Mouse (Mus musculus): ENCODE results near the gene Tinagl1. TPM values are rescaled to one million over a fixed set of nuclear protein-coding genes. Genes with fewer than 3 reads are reported as not detected.

Tinagl1 gene
- total RNA-seq, 2 experiments from 2014 or later, result 9.1 to 11.7 TPM

DNA sequence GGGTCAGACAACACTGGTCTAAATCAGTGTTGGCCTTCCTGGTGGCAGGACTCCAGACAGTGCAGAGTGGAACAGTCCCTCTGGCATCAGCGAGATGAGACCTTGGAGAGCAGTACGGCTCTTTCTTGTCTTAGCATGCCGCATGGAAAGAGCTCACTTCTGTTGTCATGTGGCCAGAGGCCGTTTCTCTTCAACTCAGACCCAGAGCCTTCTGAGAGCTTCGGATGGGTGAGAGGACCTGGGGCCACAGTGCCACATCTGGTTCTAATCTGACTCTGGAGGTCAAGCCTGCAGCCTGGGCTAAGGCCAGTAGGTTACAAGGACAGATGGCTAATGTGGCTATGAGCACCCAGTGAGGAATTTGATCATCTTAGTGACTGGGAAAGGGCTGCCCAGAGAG lies 49.0 kb downstream of the Tinagl1 start:
- TF ChIP-seq CTCF (conservative IDR thresholded peaks at IDR 0.05), result no peak
- H3K27ac ChIP-seq, result no peak overlapping the region
- no peak overlapping the region for H3K4me3 ChIP-seq
- DNase-seq (ENCODE audit: low spot score in 2 of 2), result no peak

DNA sequence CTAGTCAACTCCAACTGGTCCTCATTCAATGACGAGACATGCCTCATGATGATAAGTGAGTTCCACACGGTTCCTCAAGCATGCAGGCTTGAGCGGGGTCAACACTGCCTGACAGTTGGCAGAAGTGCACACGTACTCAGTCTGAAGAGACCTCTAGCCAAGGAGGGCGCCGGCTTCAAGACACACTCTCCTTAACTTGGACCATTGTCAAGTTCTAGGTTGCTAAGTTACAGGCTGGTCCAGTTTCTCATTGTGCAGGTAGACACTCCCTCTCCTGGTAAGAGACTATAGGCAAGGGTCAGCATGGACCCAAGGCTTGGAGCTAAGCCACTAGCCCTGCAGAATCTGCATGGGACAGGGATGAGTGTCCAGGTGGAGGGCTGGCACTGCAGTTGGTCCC lies 49.8 kb downstream of the Tinagl1 start:
- H3K27ac ChIP-seq, result no peak overlapping the region
- H3K4me3 ChIP-seq, result no peak overlapping the region
- DNase-seq (ENCODE audit: low spot score in 2 of 2), result no peak
- no peak for TF ChIP-seq CTCF (conservative IDR thresholded peaks at IDR 0.05)

DNA sequence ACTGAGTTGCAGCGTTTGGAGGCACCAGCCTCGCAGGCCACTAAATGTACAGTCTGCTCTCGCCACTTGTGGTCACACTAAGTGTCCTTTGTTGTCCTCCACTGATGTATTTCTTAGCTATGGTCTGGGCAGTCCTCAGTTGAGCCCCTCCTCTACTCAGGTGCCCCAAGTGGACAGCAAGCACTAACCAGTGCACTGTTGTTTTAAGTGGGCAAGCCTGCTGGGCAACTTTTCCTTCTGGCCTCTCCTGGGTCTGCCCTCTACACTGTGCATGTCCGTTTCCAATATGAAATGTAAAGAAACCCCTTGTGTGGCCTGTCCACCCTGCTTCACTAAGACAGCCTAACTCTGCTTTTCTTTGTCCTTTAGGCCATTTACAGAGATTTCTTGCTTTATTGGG lies 50.8 kb downstream of the Tinagl1 start:
- Histone ChIP-seq H3K27ac (no peak overlapping the region), H3K4me3 (no peak overlapping the region)
- no peak for DNase-seq (ENCODE audit: low spot score in 2 of 2)
- TF ChIP-seq CTCF (conservative IDR thresholded peaks at IDR 0.05), result no peak

DNA sequence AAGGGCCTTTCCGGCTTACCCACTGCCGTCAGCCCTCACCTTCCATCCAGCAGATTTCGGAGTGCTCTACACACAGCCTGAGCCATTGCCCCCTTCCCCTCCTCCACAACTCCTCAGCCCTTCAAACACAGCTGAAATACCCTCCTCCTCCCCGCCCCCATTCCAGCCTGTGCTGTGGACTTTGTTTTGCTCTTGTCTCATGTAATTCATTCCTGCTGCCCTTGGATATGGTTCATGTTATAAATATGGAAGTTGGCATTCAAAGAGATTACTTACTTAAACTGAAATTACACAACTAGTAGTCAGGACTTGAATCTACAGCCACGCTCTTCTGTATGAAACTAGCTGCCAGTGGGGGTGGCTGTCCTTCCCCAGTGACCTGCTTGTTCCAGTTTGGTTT lies 51.9 kb downstream of the Tinagl1 start:
- DNase-seq (ENCODE audit: low spot score in 2 of 2), result no peak
- no peak for TF ChIP-seq CTCF (conservative IDR thresholded peaks at IDR 0.05)
- H3K4me3 ChIP-seq, result no peak overlapping the region
- H3K27ac ChIP-seq, result peak overlapping the region; percentile 55; the same call in 1 of the 2 replicates

DNA sequence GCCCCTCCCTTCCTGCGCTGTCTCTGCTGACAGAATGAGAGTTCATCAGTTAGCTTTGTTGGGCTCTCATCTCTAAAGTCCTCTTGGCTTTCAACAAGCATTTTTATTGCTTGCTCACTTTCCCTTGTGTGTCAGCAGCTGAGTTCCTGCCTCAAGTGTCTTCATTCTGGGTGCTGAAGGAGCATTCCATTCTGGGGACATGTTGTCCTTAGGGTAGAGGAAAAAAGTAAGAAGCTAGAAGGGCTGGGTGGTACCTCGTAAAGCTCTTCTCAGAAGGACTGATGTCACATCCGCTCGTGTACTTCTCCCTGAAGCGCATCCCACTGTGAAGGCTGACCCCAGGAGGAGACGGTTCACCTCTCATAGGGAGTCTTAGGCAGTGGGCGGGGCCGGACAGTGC lies 53.4 kb downstream of the Tinagl1 start:
- TF ChIP-seq CTCF (conservative IDR thresholded peaks at IDR 0.05), result no peak
- no peak for DNase-seq (ENCODE audit: low spot score in 2 of 2)
- no peak overlapping the region for H3K4me3 ChIP-seq
- no peak overlapping the region for H3K27ac ChIP-seq

DNA sequence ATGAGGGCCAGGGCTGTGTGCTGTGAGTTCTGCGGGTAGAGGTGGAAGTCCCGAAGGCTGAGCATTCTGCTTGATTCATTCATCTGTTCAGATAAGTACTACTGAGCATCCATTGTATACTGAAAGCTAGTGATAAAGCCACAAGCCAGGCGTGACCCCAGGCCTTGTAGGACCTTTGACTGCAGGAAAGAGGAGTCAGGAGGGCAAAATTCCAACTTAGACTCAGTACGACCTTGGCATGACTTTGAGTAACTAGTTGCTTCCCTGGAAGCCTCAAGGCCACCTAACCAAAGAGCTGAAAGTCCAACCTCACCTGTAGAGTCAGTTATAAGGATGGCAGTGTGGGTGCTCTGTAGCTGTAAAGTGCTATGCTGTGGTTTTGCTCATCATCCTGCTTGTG lies 54.2 kb downstream of the Tinagl1 start:
- TF ChIP-seq CTCF (conservative IDR thresholded peaks at IDR 0.05), result no peak
- Histone ChIP-seq H3K27ac (no peak overlapping the region), H3K4me3 (no peak overlapping the region)
- no peak for DNase-seq (ENCODE audit: low spot score in 2 of 2)

Other genes with a start within 250 kb of the Tinagl1 start
- 1 to 10 TPM in 1 of 2 experiments, under 1 TPM in 1; 0.42 to 1.0 TPM for gene Spocd1, start 245.9 kb downstream of the Tinagl1 start, total RNA-seq (2021)
- gene Adgrb2, start 190.3 kb downstream of the Tinagl1 start, total RNA-seq (2021), result 100 to 1,000 TPM; 549 to 563 TPM
- 10 to 100 TPM; 14.5 to 15.2 TPM for gene Col16a1, start 127.3 kb downstream of the Tinagl1 start, total RNA-seq (2021)
- 10 to 100 TPM; 64.7 to 72.0 TPM for gene Pef1, start 72.6 kb downstream of the Tinagl1 start, total RNA-seq (2021)
- gene Hcrtr1, start 35.8 kb downstream of the Tinagl1 start, total RNA-seq (2021), result 1 to 10 TPM; 2.7 to 2.8 TPM
- under 1 TPM in 1 of 2 experiments, not detected in 1; 0.15 TPM for gene Gm853, start 47.3 kb upstream of the Tinagl1 start, total RNA-seq (2021)
- gene Serinc2, start 104.1 kb upstream of the Tinagl1 start, total RNA-seq (2021), result 10 to 100 TPM; 11.1 to 14.1 TPM
- gene Fabp3, start 133.5 kb upstream of the Tinagl1 start, total RNA-seq (2021), result 10 to 100 TPM; 88.5 to 92.2 TPM
- gene Gm10570, start 133.6 kb upstream of the Tinagl1 start, total RNA-seq (2021), result 1 to 10 TPM; 1.3 to 1.6 TPM
- gene Zcchc17, start 184.8 kb upstream of the Tinagl1 start, total RNA-seq (2021), result 10 to 100 TPM; 66.1 to 66.5 TPM
- gene Snrnp40, start 185.0 kb upstream of the Tinagl1 start, total RNA-seq (2021), result 10 to 100 TPM; 32.4 to 33.8 TPM